Mouse (Mus musculus): ENCODE results near the gene Figla. TPM values are rescaled to one million over a fixed set of nuclear protein-coding genes. Genes with fewer than 3 reads are reported as not detected.
"Not testable (repeated sequence)": the region's sequence is repeated elsewhere in the genome, so short reads cannot be mapped to it uniquely, and the experiment has no call there.

The Figla gene
- total and polyA plus RNA-seq, 2 experiments from 2014 or later: not detected

- Histone ChIP-seq H3K4me1 (ENCODE audit: insufficient read depth, low read length) (no peaks in the 10 kb centered on the region), H3K27ac (ENCODE audit: low read depth, low read length) (no peak overlapping the region), H3K9ac (replicated peaks; ENCODE audit: low read length, poor library complexity, severe bottlenecking) (no peak overlapping the region), H3K36me3 (ENCODE audit: insufficient read depth, low read length) (no peaks in the 10 kb centered on the region), H3K9me3 (ENCODE audit: low read length) (no peaks in the 10 kb centered on the region), H3K4me3 (ENCODE audit: low read depth, low read length) (no peak overlapping the region), H3K4me2 (ENCODE audit: low read depth, low read length, poor library complexity, severe bottlenecking) (no peak overlapping the region), H3K27me3 (ENCODE audit: insufficient read depth, low read length) (no peaks in the 10 kb centered on the region)
- 75% methylated on average over 18 of the region's 18 CpGs for WGBS
- peak; percentile 51 for TF ChIP-seq CTCF (IDR thresholded peaks at IDR 0.05)
- DNase-seq (ENCODE audit: low spot score) (no peak), ATAC-seq (ENCODE audit: low FRiP score) (no peak)
Measured at GRCm38 (mm10) chr6:86003405-86003925, 12.5 kb upstream of the Figla start.

- no peaks in the 10 kb centered on the region for H3K4me1 ChIP-seq (ENCODE audit: insufficient read depth, low read length)
- no peaks in the 10 kb centered on the region for H3K9me3 ChIP-seq (ENCODE audit: low read length)
- peak; percentile 98 for TF ChIP-seq CTCF (IDR thresholded peaks at IDR 0.05)
- peak overlapping the region; percentile 45 for H3K4me2 ChIP-seq (ENCODE audit: low read depth, low read length, poor library complexity, severe bottlenecking)
- H3K4me3 ChIP-seq (ENCODE audit: low read depth, low read length): peak overlapping the region; percentile 22
- H3K27me3 ChIP-seq (ENCODE audit: insufficient read depth, low read length): no peaks in the 10 kb centered on the region
- H3K9ac ChIP-seq (replicated peaks; ENCODE audit: low read length, poor library complexity, severe bottlenecking): peak overlapping the region; percentile 42
- ATAC-seq (ENCODE audit: low FRiP score) (peak; percentile 89), DNase-seq (ENCODE audit: low spot score) (peak; percentile 92)
- no peaks in the 10 kb centered on the region for H3K36me3 ChIP-seq (ENCODE audit: insufficient read depth, low read length)
- H3K27ac ChIP-seq (ENCODE audit: low read depth, low read length): no peak overlapping the region
- WGBS: 13% methylated on average over 18 of the region's 18 CpGs
Measured at GRCm38 (mm10) chr6:86004271-86005148, 11.5 kb upstream of the Figla start.

- Histone ChIP-seq H3K9ac (replicated peaks; ENCODE audit: low read length, poor library complexity, severe bottlenecking) (no peak overlapping the region), H3K9me3 (ENCODE audit: low read length) (no peaks in the 10 kb centered on the region), H3K4me3 (ENCODE audit: low read depth, low read length) (no peak overlapping the region), H3K4me2 (ENCODE audit: low read depth, low read length, poor library complexity, severe bottlenecking) (no peak overlapping the region), H3K36me3 (ENCODE audit: insufficient read depth, low read length) (no peaks in the 10 kb centered on the region), H3K27ac (ENCODE audit: low read depth, low read length) (no peak overlapping the region), H3K4me1 (ENCODE audit: insufficient read depth, low read length) (no peaks in the 10 kb centered on the region), H3K27me3 (ENCODE audit: insufficient read depth, low read length) (no peaks in the 10 kb centered on the region)
- DNase-seq (ENCODE audit: low spot score) (peak; percentile 84), ATAC-seq (ENCODE audit: low FRiP score) (0 out of 2 replicates have a peak, but pooled peaks have one; percentile 27)
- peak; percentile 93 for TF ChIP-seq CTCF (IDR thresholded peaks at IDR 0.05)
- WGBS: 37% methylated on average over 4 of the region's 4 CpGs
Measured at GRCm38 (mm10) chr6:86009980-86010379, 6.0 kb upstream of the Figla start.

- not testable (repeated sequence) for H3K4me1 ChIP-seq (ENCODE audit: insufficient read depth, low read length); DNase-seq (ENCODE audit: low spot score); H3K4me3 ChIP-seq (ENCODE audit: low read depth, low read length); H3K9ac ChIP-seq (replicated peaks; ENCODE audit: low read length, poor library complexity, severe bottlenecking); H3K4me2 ChIP-seq (ENCODE audit: low read depth, low read length, poor library complexity, severe bottlenecking); H3K9me3 ChIP-seq (ENCODE audit: low read length); H3K27me3 ChIP-seq (ENCODE audit: insufficient read depth, low read length); H3K36me3 ChIP-seq (ENCODE audit: insufficient read depth, low read length); ATAC-seq (ENCODE audit: low FRiP score); H3K27ac ChIP-seq (ENCODE audit: low read depth, low read length)
- 82% methylated on average over 5 of the region's 5 CpGs for WGBS
Measured at GRCm38 (mm10) chr6:86014812-86015211, 1.2 kb upstream of the Figla start.

- no peaks in the 10 kb centered on the region for H3K36me3 ChIP-seq (ENCODE audit: insufficient read depth, low read length)
- ATAC-seq (ENCODE audit: low FRiP score) (no peak), DNase-seq (ENCODE audit: low spot score) (no peak)
- H3K4me1 ChIP-seq (ENCODE audit: insufficient read depth, low read length): no peaks in the 10 kb centered on the region
- H3K27ac ChIP-seq (ENCODE audit: low read depth, low read length): no peak overlapping the region
- no peak overlapping the region for H3K9ac ChIP-seq (replicated peaks; ENCODE audit: low read length, poor library complexity, severe bottlenecking)
- no peaks in the 10 kb centered on the region for H3K9me3 ChIP-seq (ENCODE audit: low read length)
- TF ChIP-seq CTCF (IDR thresholded peaks at IDR 0.05): no peak
- 84% methylated on average over 22 of the region's 23 CpGs for WGBS
- no peaks in the 10 kb centered on the region for H3K27me3 ChIP-seq (ENCODE audit: insufficient read depth, low read length)
- no peak overlapping the region for H3K4me2 ChIP-seq (ENCODE audit: low read depth, low read length, poor library complexity, severe bottlenecking)
- H3K4me3 ChIP-seq (ENCODE audit: low read depth, low read length): no peak overlapping the region
Measured at GRCm38 (mm10) chr6:86016793-86017350, 901 bp downstream of the Figla start.

All from midbrain, postnatal 0 days (tissue).